Mouse (Mus musculus) intestine, embryonic 14.5 days (tissue): Measurements from ENCODE around the gene Spon2. TPM values are rescaled to one million over a fixed set of nuclear protein-coding genes. Genes with fewer than 3 reads are reported as not detected.

Experiments used
- ATAC-seq: fragments of 200-750 bp; cut with Nextera tagmentation; replicated peaks from 2 replicates; pipeline ENCODE4 v1.8.0; 2017; ENCODE audit warnings: low read depth, moderate number of reproducible peaks, moderate TSS enrichment, moderate library complexity; ENCODE audit not compliant: low FRiP score, low TSS enrichment
- DNase-seq: peaks from one replicate; pipeline ENCODE4 v3.0.0-alpha.2; 2018; ENCODE audit warnings: low spot score
- H3K27ac ChIP-seq: fragments of 300-500 bp; sonication (generic); 2 replicates; pipeline ENCODE4 v1.5.1; 2014; ENCODE audit warnings: low read depth, mild to moderate bottlenecking, control low read depth
- H3K27me3 ChIP-seq: fragments of 300-500 bp; sonication (generic); replicated peaks from 2 replicates; pipeline ENCODE4 v1.6.1; 2014; ENCODE audit warnings: low read length, control low read depth; ENCODE audit not compliant: control insufficient read depth, insufficient read depth
- H3K36me3 ChIP-seq: fragments of 300-500 bp; sonication (generic); 2 replicates; pipeline ENCODE4 v1.6.1; 2014; ENCODE audit warnings: low read length, control low read depth; ENCODE audit not compliant: control insufficient read depth, insufficient read depth
- H3K4me1 ChIP-seq: fragments of 300-500 bp; sonication (generic); replicated peaks from 2 replicates; pipeline ENCODE4 v1.6.1; 2014; ENCODE audit warnings: low read length, control low read depth, mixed read lengths; ENCODE audit not compliant: control insufficient read depth, insufficient read depth
- H3K4me2 ChIP-seq: fragments of 300-500 bp; sonication (generic); 2 replicates; pipeline ENCODE4 v1.6.1; 2014; ENCODE audit warnings: low read length
- H3K4me3 ChIP-seq: fragments of 300-500 bp; sonication (generic); 2 replicates; pipeline ENCODE4 v1.5.1; 2014; ENCODE audit warnings: low read depth, low read length, control low read depth, mixed read lengths
- H3K9ac ChIP-seq: fragments of 300-500 bp; sonication (generic); 2 replicates; pipeline ENCODE4 v1.6.1; 2014; ENCODE audit warnings: mild to moderate bottlenecking, low read length
- H3K9me3 ChIP-seq: fragments of 300-500 bp; sonication (generic); 2 replicates; pipeline ENCODE4 v1.6.1; 2016; ENCODE audit warnings: low read length, control low read depth; ENCODE audit not compliant: control insufficient read depth
- WGBS: fragments of 180-500 bp; shearing (Covaris S2); extraction: QIAGEN DNeasy Blood & Tissue Kit; methylation state at CpG from one replicate; pipeline ENCODE4 v1.1.7; 2014; 5-methylcytosine and 5-hydroxymethylcytosine counted together
- polyA plus RNA-seq: library from polyadenylated mRNA; unstranded; fragments of >200 nt; fragmentation: Nextera tagmentation; extraction: Ambion mirVana; gene quantifications from 2 replicates; pipeline ENCODE4 v1.2.1, GENCODE M21; 2014

Spon2 gene
- 17.3 and 19.3 TPM in 2 replicates for polyA plus RNA-seq

DNA sequence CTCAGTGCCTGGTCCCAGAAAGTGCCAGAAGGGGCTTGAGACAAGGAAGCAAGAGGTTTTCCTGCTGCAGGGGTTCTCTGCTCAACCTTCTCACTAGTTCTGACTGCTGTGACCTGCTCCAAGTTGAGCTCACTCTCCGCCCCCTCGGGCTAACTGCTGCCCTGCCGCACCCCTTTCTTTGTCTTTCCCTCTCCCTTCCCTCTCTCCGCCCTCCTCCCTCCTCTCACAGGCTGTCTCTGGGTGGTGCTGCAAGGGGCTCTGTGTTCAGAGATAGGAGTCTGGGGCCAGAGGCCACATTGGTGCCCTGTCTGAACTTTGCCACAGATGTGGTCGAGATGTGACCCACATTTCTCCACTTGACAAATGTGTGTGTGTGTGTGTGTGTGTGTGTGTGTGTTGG, at the start of gene Spon2:
Gene Spon2, minus strand, starts transcription at position 375 of the 400 bp plus-strand sequence.
- peak within 1 kb of the TSS; percentile 39 for H3K4me2 ChIP-seq
- DNase-seq: peak; percentile 68
- no peaks in the 10 kb centered on the region for H3K27me3 ChIP-seq
- H3K4me1 ChIP-seq: peaks cover 33% of the 10 kb centered on the region
- H3K9me3 ChIP-seq: no peaks in the 10 kb centered on the region
- H3K36me3 ChIP-seq: no peaks in the 10 kb centered on the region
- peak within 1 kb of the TSS; percentile 66 for H3K27ac ChIP-seq
- 13% methylated on average over 5 of the region's 5 CpGs for WGBS
- 0 out of 2 replicates have a peak within 1 kb of the TSS, but pooled peaks have one; percentile 6 for H3K4me3 ChIP-seq
- H3K9ac ChIP-seq: peak within 1 kb of the TSS; percentile 26; the same call in 1 of the 2 replicates
- ATAC-seq: peak; percentile 73

DNA sequence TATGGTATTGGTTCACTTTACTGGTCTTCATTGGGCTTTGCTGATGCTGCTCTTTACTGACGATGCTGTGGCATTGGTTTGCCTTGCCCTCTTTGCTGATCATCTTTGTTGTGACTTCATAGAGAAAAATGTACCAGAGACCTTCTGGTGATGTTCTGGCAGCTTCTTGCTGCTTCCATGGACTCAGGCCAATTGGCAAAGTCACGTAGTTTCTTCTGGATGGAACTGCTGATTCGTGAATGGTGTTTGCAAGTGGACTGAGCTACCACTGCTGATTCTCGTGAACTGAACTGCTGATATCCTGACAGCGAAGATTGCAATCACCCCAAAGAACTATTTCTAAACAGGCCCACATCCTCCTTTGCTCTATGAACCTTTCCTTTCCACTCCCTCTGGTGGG, 36.2 kb upstream of the Spon2 start:
- ATAC-seq (no peak), DNase-seq (no peak)
- peaks cover 100% of the 10 kb centered on the region for H3K36me3 ChIP-seq
- H3K4me1 ChIP-seq: no peaks in the 10 kb centered on the region
- no peaks in the 10 kb centered on the region for H3K27me3 ChIP-seq
- H3K27ac ChIP-seq: no peak overlapping the region
- H3K4me3 ChIP-seq: no peak overlapping the region
- no peak overlapping the region for H3K9ac ChIP-seq
- 89% methylated on average over 5 of the region's 5 CpGs for WGBS
- H3K9me3 ChIP-seq: no peaks in the 10 kb centered on the region
- H3K4me2 ChIP-seq: no peak overlapping the region

DNA sequence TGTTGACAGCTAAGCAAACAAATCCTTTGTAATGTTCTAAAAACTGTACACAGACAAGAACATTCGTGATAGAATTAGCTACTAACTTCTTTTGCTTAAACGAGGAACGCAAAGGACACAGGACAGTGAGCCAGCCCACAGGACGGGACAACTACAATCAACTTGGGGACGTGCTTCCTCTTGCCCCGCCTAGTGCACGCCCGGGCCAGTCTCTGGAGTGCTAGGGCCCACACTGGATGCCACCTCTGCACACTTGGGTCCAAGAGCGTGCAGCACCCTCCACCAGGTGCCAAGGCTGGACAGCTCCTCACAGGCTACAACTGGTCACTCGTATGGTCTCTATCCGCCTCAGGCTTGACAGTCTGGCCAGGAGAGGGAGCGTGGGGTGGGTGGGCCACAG, 29.9 kb upstream of the Spon2 start:
- ATAC-seq: no peak
- H3K4me2 ChIP-seq: no peak overlapping the region
- peaks cover 89% of the 10 kb centered on the region for H3K36me3 ChIP-seq
- 85% methylated on average over 12 of the region's 12 CpGs for WGBS
- peaks cover 8% of the 10 kb centered on the region for H3K4me1 ChIP-seq
- no peaks in the 10 kb centered on the region for H3K27me3 ChIP-seq
- H3K4me3 ChIP-seq: no peak overlapping the region
- no peak for DNase-seq
- no peaks in the 10 kb centered on the region for H3K9me3 ChIP-seq
- H3K27ac ChIP-seq: no peak overlapping the region
- no peak overlapping the region for H3K9ac ChIP-seq

DNA sequence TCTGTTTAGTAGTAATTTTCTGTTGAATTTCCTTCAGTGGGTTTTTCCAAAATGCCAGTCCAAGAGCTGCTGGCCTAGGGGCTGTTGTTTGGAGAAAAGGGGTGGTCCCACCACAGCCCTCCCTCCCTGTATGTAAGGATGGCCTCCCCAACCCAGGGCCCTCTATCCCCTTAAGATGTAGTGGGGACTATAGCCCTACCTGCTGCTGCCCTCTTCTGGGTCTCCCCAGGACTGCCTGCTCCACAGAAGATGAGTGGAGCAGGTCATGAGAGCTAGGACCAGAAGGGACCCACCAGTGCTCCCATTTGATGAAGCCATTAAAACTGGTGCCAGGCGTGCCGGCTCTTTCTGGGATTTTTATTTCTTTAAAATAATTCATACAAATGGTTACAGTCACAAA, 29.1 kb upstream of the Spon2 start:
- no peak for ATAC-seq
- no peak for DNase-seq
- no peaks in the 10 kb centered on the region for H3K27me3 ChIP-seq
- peaks cover 8% of the 10 kb centered on the region for H3K4me1 ChIP-seq
- no peak overlapping the region for H3K4me2 ChIP-seq
- 94% methylated on average over 2 of the region's 2 CpGs for WGBS
- peaks cover 82% of the 10 kb centered on the region for H3K36me3 ChIP-seq
- no peaks in the 10 kb centered on the region for H3K9me3 ChIP-seq
- no peak overlapping the region for H3K4me3 ChIP-seq
- no peak overlapping the region for H3K27ac ChIP-seq
- no peak overlapping the region for H3K9ac ChIP-seq

DNA sequence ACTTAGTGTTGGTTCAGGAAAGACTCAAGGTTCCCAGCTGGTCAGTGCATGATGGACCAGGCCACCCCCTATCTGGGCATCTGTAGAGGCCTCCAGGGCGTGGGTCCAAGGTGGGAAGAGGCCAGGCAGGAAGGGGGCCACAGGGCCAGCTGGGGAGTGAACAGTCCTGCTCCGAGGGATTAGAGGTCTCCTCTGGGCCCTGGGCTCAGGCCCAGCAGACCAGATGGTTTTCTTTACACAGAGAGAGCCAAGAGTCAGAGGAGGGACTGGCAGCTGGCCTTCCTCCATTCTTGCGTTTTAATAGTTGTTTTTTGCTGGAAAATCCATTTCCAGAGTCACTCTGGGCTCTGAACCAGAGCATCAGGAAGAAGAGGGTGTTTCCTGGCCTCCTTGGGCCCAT, 27.4 kb upstream of the Spon2 start:
- ATAC-seq (peak; percentile 34), DNase-seq (peak; percentile 68)
- peaks cover 66% of the 10 kb centered on the region for H3K36me3 ChIP-seq
- H3K4me1 ChIP-seq: peaks cover 8% of the 10 kb centered on the region
- no peak overlapping the region for H3K9ac ChIP-seq
- no peak overlapping the region for H3K4me3 ChIP-seq
- WGBS: 35% methylated on average over 3 of the region's 3 CpGs
- H3K27ac ChIP-seq: peak overlapping the region; percentile 78
- H3K27me3 ChIP-seq: no peaks in the 10 kb centered on the region
- no peak overlapping the region for H3K4me2 ChIP-seq
- no peaks in the 10 kb centered on the region for H3K9me3 ChIP-seq

DNA sequence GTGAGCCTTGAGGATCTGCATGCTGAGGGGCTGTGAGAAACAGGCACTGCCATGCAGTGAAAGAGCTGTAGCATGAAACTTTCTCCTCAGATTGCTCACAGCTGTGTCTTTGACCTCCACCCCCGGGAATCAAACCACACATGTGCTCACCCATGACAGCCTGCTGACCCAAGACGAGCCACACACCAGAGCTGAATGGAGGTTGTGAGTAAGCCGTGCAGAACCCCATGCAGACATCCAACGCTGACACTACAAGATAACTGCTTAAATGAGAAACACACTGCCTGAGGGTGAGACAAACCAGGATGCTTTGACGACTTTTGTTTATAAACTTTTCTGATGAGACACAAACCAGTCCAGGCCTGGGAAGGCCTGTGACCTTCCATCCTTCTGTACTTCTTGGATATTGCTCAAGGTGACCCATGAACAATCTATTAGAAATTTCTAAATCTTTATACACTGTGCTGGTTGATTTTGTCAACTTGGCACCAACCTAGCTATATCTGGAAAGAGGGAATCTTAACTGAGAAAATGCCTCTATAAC, 26.2 kb upstream of the Spon2 start:
- Histone ChIP-seq H3K27me3 (no peaks in the 10 kb centered on the region), H3K4me3 (no peak overlapping the region), H3K4me1 (peaks cover 14% of the 10 kb centered on the region), H3K9me3 (no peaks in the 10 kb centered on the region), H3K4me2 (no peak overlapping the region), H3K9ac (no peak overlapping the region), H3K27ac (peak overlapping the region; percentile 34), H3K36me3 (peaks cover 53% of the 10 kb centered on the region)
- 24% methylated on average over 5 of the region's 5 CpGs for WGBS
- DNase-seq (no peak), ATAC-seq (no peak)

DNA sequence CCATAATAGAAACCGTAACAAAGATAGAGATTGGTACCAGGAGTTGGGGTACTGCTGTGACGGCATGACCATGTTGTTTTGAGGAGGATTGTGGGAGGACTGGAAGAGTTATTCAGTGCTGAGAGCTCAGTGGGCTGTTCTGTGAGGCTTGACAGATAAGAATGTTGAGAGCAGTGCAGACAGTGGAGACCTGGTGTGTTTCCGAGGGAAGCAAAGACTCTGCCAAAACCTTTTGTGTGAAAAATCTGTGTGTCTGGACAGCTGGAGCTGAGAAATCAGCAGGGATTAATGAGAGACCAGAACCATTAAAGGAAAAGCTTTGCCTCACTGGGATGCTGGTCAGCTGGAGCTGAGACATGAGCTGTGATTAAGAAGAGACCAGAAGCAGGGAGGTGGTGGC, 21.7 kb upstream of the Spon2 start:
- no peak overlapping the region for H3K4me3 ChIP-seq
- no peak overlapping the region for H3K9ac ChIP-seq
- H3K27me3 ChIP-seq: no peaks in the 10 kb centered on the region
- 0 out of 2 replicates have a peak, but pooled peaks cover 12% of the 10 kb centered on the region for H3K36me3 ChIP-seq
- peak overlapping the region; percentile 8 for H3K27ac ChIP-seq
- ATAC-seq (0 out of 2 replicates have a peak, but pooled peaks have one; percentile 26), DNase-seq (no peak)
- 49% methylated on average over 3 of the region's 3 CpGs for WGBS
- no peaks in the 10 kb centered on the region for H3K9me3 ChIP-seq
- H3K4me2 ChIP-seq: no peak overlapping the region
- peaks cover 15% of the 10 kb centered on the region for H3K4me1 ChIP-seq

DNA sequence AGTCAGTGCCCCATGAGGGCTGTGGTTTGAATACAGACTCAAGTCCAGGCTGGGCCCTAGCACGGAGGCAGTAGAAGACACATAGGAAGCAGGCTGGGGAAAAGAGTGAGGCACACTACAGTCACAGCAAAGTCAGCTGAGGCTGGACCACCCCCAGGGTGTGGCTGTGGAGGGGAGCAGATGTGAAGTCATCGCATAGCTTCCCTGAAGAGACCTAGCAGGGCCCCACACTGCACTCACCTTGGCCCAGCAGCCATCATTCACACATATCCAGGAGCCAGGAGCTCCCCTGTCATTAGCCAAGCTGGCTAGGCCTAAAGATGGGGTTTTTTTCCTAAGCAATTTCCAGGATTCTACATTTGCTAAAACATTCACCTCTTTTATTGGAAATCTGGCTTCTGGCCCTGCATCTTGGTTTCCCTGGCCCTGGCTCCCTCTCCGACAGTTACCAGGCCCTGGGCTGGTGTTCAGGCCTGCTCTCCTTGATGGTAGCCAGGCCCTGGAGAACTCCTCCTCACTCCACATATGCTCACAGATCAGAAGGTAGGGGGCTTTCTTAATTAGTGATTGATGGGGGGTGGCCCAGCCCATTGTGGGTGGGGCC, 21.0 kb upstream of the Spon2 start:
- H3K27ac ChIP-seq: peak overlapping the region; percentile 8
- no peak overlapping the region for H3K4me3 ChIP-seq
- DNase-seq (no peak), ATAC-seq (no peak; the same call in 1 of the 2 replicates)
- 0 out of 2 replicates have a peak, but pooled peaks cover 4% of the 10 kb centered on the region for H3K36me3 ChIP-seq
- 54% methylated on average over 3 of the region's 3 CpGs for WGBS
- H3K9ac ChIP-seq: no peak overlapping the region
- no peaks in the 10 kb centered on the region for H3K27me3 ChIP-seq
- H3K4me1 ChIP-seq: peaks cover 23% of the 10 kb centered on the region
- no peak overlapping the region for H3K4me2 ChIP-seq
- no peaks in the 10 kb centered on the region for H3K9me3 ChIP-seq

DNA sequence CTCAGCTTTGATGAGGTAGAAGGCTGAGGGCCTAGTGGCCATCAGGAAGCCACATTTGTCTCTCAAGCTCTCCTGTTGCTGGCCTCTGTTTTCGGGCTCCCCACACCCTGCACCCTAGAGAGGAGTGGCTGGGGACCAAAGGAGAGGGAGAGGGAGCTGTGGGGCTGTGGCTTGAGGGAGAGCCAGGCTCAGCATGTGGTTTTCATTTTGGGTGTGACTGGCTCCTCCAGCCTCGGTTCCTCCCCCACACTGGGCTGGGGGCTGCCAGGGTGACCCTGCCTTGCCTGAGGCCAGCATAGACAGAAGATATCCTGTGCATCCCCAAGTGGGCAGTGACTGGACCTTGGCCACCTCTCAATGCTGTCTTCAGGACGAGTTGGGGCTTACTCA, 20.0 kb upstream of the Spon2 start:
- Histone ChIP-seq H3K9ac (no peak overlapping the region), H3K27ac (no peak overlapping the region), H3K4me3 (no peak overlapping the region), H3K27me3 (no peaks in the 10 kb centered on the region), H3K9me3 (no peaks in the 10 kb centered on the region), H3K4me1 (peaks cover 27% of the 10 kb centered on the region), H3K4me2 (no peak overlapping the region), H3K36me3 (0 out of 2 replicates have a peak, but pooled peaks cover 2% of the 10 kb centered on the region)
- DNase-seq (no peak), ATAC-seq (no peak)
- 80% methylated on average over 3 of the region's 3 CpGs for WGBS
